Comparison of ENCODE assay signal across 15 mouse cellular contexts in the genomic region with DNA sequence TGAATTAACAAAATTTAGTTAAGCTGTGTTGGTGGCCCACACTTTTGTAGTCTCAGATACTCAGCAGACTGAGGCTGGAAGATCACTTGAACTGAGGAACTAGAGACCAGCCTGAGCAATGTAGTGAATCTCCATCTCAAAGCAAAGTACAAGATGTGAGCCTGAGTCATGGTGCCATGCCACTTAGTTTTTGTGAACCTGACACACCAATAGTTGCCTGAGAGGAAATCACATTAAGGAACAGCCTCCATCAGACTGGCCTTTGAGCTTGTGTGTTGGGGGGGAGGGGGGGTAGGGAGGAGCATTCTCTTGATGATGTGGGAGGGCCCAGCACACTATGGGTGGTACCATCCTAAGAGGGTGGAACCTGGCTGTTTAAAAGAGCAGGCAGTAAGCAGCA. TPM values are rescaled to one million over a fixed set of nuclear protein-coding genes. Genes with fewer than 3 reads are reported as not detected.
DNase-seq lines count a peak whose midpoint lies in the region; TF ChIP-seq lines count a peak whose summit lies in the region.
"Had no signal": no experiment of that assay in that cellular context is flagged by ENCODE, and none has a peak within 500 bp of the region (broad histone marks: within the 10 kb centered on the region; RNA-seq: fewer than 3 reads in every experiment).

No protein-coding gene starts in this region.

- H3K9me3 ChIP-seq in MEL (replicated peaks; ENCODE audit: insufficient read depth, low read length), result no peaks in the 10 kb centered on the region
- H3K9me3 ChIP-seq in forebrain, embryonic 10.5 days, result no peaks in the 10 kb centered on the region
- H3K9me3 ChIP-seq: embryonic facial prominence, embryonic 10.5 days; heart, embryonic 15.5 days; hindbrain, embryonic 10.5 days had no signal

- H3K79me2 ChIP-seq in MEL (ENCODE audit: control insufficient read depth, insufficient read depth, low read length, poor library complexity) (no peaks in the 10 kb centered on the region; the same call in 1 of the 2 replicates), myocyte (ENCODE audit: control insufficient read depth, insufficient read depth) (peaks cover 12% of the 10 kb centered on the region)

- no peak for DNase-seq in layer of hippocampus, adult 2 months (ENCODE audit: low spot score in 2 of 2)
- DNase-seq in layer of hippocampus, postnatal 25 days (ENCODE audit: extremely low spot score in 1 of 2, low spot score in 1 of 2), result no peak
- DNase-seq in MEL (ENCODE audit: low read depth, low spot score), result peak; percentile 24
- no peak for DNase-seq in thymus, postnatal 10 days (ENCODE audit: low spot score in 2 of 2)
- DNase-seq in forebrain, embryonic 10.5 days (ENCODE audit: extremely low spot score, low spot score), result no peak
- DNase-seq: adrenal gland, adult 8-10 months; adrenal gland, postnatal 36 days; cerebellum, adult 2 months; cerebellum, postnatal 10 days; heart, adult 2 months had no signal

- no peak for TF ChIP-seq POLR2A in MEL (IDR thresholded peaks at IDR 0.05; ENCODE audit: control insufficient read depth in 1 of 2, insufficient read depth in 1 of 2, low read depth in 1 of 2, low read length in 2 of 2, poor library complexity in 1 of 2)
- TF ChIP-seq POLR2A in myocyte (IDR thresholded peaks at IDR 0.05; ENCODE audit: insufficient read length, low read depth), result no peak

- H3K4me1 ChIP-seq in MEL (ENCODE audit: control insufficient read depth in 1 of 2, insufficient read depth in 2 of 2, low read length in 2 of 2), result peaks cover 0 to 2% of the 10 kb centered on the region in 2 experiments; a peak in 1 of 4 replicates
- peaks cover 20% of the 10 kb centered on the region for H3K4me1 ChIP-seq in forebrain, embryonic 10.5 days

- H3K36me3 ChIP-seq in MEL (ENCODE audit: control insufficient read depth in 1 of 2, insufficient read depth in 2 of 2, low read length in 2 of 2) (peaks cover 0 to 2% of the 10 kb centered on the region in 2 experiments; a peak in 1 of 4 replicates), myocyte (ENCODE audit: control insufficient read depth, insufficient read depth) (no peaks in the 10 kb centered on the region)
- no peaks in the 10 kb centered on the region for H3K36me3 ChIP-seq in forebrain, embryonic 10.5 days (replicated peaks)
- H3K36me3 ChIP-seq: embryonic facial prominence, embryonic 10.5 days; heart, embryonic 15.5 days; hindbrain, embryonic 10.5 days had no signal

- no peak overlapping the region for H3K9ac ChIP-seq in MEL (ENCODE audit: control insufficient read depth, low read depth, low read length, poor library complexity, severe bottlenecking)
- H3K9ac ChIP-seq: heart, embryonic 15.5 days had no signal

- H3K27me3 ChIP-seq in MEL (ENCODE audit: control insufficient read depth in 1 of 2, insufficient read depth in 2 of 2, low read length in 2 of 2) (peaks cover 4 to 7% of the 10 kb centered on the region in 2 experiments; a peak in 3 of 4 replicates), myocyte (ENCODE audit: control insufficient read depth, insufficient read depth, insufficient read length) (no peaks in the 10 kb centered on the region)
- H3K27me3 ChIP-seq in forebrain, embryonic 10.5 days (ENCODE audit: poor library complexity, severe bottlenecking), result no peaks in the 10 kb centered on the region
- H3K27me3 ChIP-seq: CH12.LX; heart, embryonic 15.5 days had no signal

- 0 out of 2 replicates have a peak overlapping the region, but pooled peaks have one; percentile 33 for H3K27ac ChIP-seq in layer of hippocampus, adult 2 months
- no peak overlapping the region for H3K27ac ChIP-seq in MEL (ENCODE audit: control insufficient read depth, low read depth, low read length)
- H3K27ac ChIP-seq in forebrain, embryonic 10.5 days, result no peak overlapping the region
- H3K27ac ChIP-seq: heart, adult 2 months; heart, embryonic 15.5 days had no signal

- H3K4me2 ChIP-seq in myocyte (ENCODE audit: low read depth), result no peak overlapping the region

- TF ChIP-seq CTCF in layer of hippocampus, adult 2 months (conservative IDR thresholded peaks at IDR 0.05), result no peak
- TF ChIP-seq CTCF in MEL (IDR thresholded peaks at IDR 0.05 in 2 of 3, conservative IDR thresholded peaks at IDR 0.05 in 1 of 3; ENCODE audit: control insufficient read depth in 1 of 3, insufficient read depth in 1 of 3, low read depth in 2 of 3, low read length in 3 of 3, poor library complexity in 1 of 3, severe bottlenecking in 1 of 3), result no peak

- H3K4me3 ChIP-seq in layer of hippocampus, adult 2 months, result no peak overlapping the region
- H3K4me3 ChIP-seq in MEL (ENCODE audit: control insufficient read depth in 1 of 2, insufficient read depth in 1 of 2, low read depth in 2 of 2, low read length in 2 of 2), result no peak overlapping the region
- H3K4me3 ChIP-seq in myocyte, result peak overlapping the region; percentile 43
- no peak overlapping the region for H3K4me3 ChIP-seq in forebrain, embryonic 10.5 days

- TF ChIP-seq EP300 in MEL (IDR thresholded peaks at IDR 0.05; ENCODE audit: low read depth in 1 of 2, low read length in 2 of 2), result no peak

- no peak for TF ChIP-seq RAD21 in MEL (IDR thresholded peaks at IDR 0.05; ENCODE audit: low read depth, low read length)

- no peak overlapping the region for H3ac ChIP-seq in myocyte (ENCODE audit: control insufficient read depth, insufficient read length)

TF ChIP-seq in MEL, 35 proteins besides CTCF, POLR2A, EP300 and RAD21 (continues in another document):
- no peak for TF ChIP-seq MAFK (IDR thresholded peaks at IDR 0.05; ENCODE audit: borderline replicate concordance, low read depth, low read length)
- no peak for TF ChIP-seq UBTF (IDR thresholded peaks at IDR 0.05; ENCODE audit: borderline replicate concordance, insufficient read depth, low read depth, low read length)
- no peak for TF ChIP-seq USF1 (IDR thresholded peaks at IDR 0.05; ENCODE audit: low read depth, low read length)
- TF ChIP-seq NELFE (IDR thresholded peaks at IDR 0.05; ENCODE audit: low read depth, low read length), result no peak
- TF ChIP-seq ETS1 (IDR thresholded peaks at IDR 0.05; ENCODE audit: low read depth, low read length), result no peak
- no peak for TF ChIP-seq GATA1 (IDR thresholded peaks at IDR 0.05; ENCODE audit: low read depth, low read length)
- no peak for TF ChIP-seq TCF12 (IDR thresholded peaks at IDR 0.05; ENCODE audit: low read depth, low read length)
- TF ChIP-seq E2F4 (IDR thresholded peaks at IDR 0.05; ENCODE audit: borderline replicate concordance, low read depth, low read length), result no peak
- no peak for TF ChIP-seq HCFC1 (IDR thresholded peaks at IDR 0.05; ENCODE audit: low read depth, low read length)
- TF ChIP-seq CHD2 (IDR thresholded peaks at IDR 0.05; ENCODE audit: low read length), result no peak
- TF ChIP-seq GABPA (IDR thresholded peaks at IDR 0.05; ENCODE audit: low read depth, low read length), result no peak
- no peak for TF ChIP-seq MYC (IDR thresholded peaks at IDR 0.05; ENCODE audit: low read depth, low read length)
- TF ChIP-seq MEF2A (IDR thresholded peaks at IDR 0.05; ENCODE audit: extremely low read depth, insufficient replicate concordance, low read depth, low read length, poor library complexity, severe bottlenecking), result no peak
- TF ChIP-seq POLR2AphosphoS5 (IDR thresholded peaks at IDR 0.05; ENCODE audit: borderline replicate concordance, low read depth, low read length), result no peak
- no peak for TF ChIP-seq KAT2A (conservative IDR thresholded peaks at IDR 0.05; ENCODE audit: low read depth, low read length)

TF ChIP-seq in myocyte, 11 proteins besides CTCF, POLR2A, EP300 and RAD21:
- TF ChIP-seq TCF12 (IDR thresholded peaks at IDR 0.05; ENCODE audit: insufficient read depth, poor library complexity, severe bottlenecking) (no peak), SRF (IDR thresholded peaks at IDR 0.05; ENCODE audit: control insufficient read depth, insufficient read length, low read depth) (no peak), POLR2AphosphoS2 (IDR thresholded peaks at IDR 0.05; ENCODE audit: insufficient read length, low read depth) (no peak), TCF3 (IDR thresholded peaks at IDR 0.05; ENCODE audit: insufficient read length, low read depth) (no peak), USF1 (IDR thresholded peaks at IDR 0.05; ENCODE audit: low read depth) (no peak), REST (IDR thresholded peaks at IDR 0.05; ENCODE audit: insufficient read depth, insufficient read length) (no peak), MYOG (IDR thresholded peaks at IDR 0.05; ENCODE audit: control insufficient read depth in 1 of 3, insufficient read depth in 1 of 3, insufficient read length in 2 of 3, low read depth in 2 of 3) (no peak), CEBPB (IDR thresholded peaks at IDR 0.05; ENCODE audit: insufficient read depth, poor library complexity, severe bottlenecking) (no peak), E2F4 (IDR thresholded peaks at IDR 0.05; ENCODE audit: insufficient read depth) (no peak), MYOD1 (IDR thresholded peaks at IDR 0.05; ENCODE audit: control insufficient read depth in 1 of 3, insufficient read length in 2 of 3, low read depth in 2 of 3) (no peak), MAX (IDR thresholded peaks at IDR 0.05; ENCODE audit: low read depth) (no peak)
TF ChIP-seq in myocyte: peak in this region for 0.

RNA-seq across cellular contexts. Expression of a gene that starts 1.2 kb away (rescaled TPM):
- total RNA-seq in layer of hippocampus, adult 2 months (2021), result 10 to 100 TPM; 18.3 to 18.8 TPM
- 10 to 100 TPM; 22.1 to 24.9 TPM for total RNA-seq in layer of hippocampus, postnatal 25 days (2021)
- 0.29 and 0.54 TPM in 2 replicates for total RNA-seq in MEL (2012; rRNA removed)
- polyA plus RNA-seq in MEL (2012; ENCODE audit: insufficient read depth in 1 of 2, insufficient read length in 2 of 2, low read depth in 1 of 2, low replicate concordance in 2 of 2, missing spikeins in 1 of 2) (1 to 10 TPM in 1 of 2 experiments, not detected in 1; 3.1 TPM), myocyte (2012; fragmentation: generic; extraction: Trizol) (68.7 TPM)
- polyA plus RNA-seq in forebrain, embryonic 10.5 days (2016; fragmentation: Nextera tagmentation; extraction: Ambion mirVana), result 29.9 and 31.1 TPM in 2 replicates

RNA-seq across cellular contexts. Expression of a gene that starts 56.0 kb away (rescaled TPM):
- total RNA-seq in layer of hippocampus, adult 2 months (2021), result 10 to 100 TPM; 17.5 to 18.8 TPM
- total RNA-seq in layer of hippocampus, postnatal 25 days (2021), result 10 to 100 TPM; 20.3 to 22.6 TPM
- total RNA-seq in MEL (2012; rRNA removed), result 14.2 and 14.3 TPM in 2 replicates
- polyA plus RNA-seq in MEL (2012; ENCODE audit: insufficient read depth in 1 of 2, insufficient read length in 2 of 2, low read depth in 1 of 2, low replicate concordance in 2 of 2, missing spikeins in 1 of 2), result 10 to 100 TPM in 1 of 2 experiments, not detected in 1; 20.2 TPM
- polyA plus RNA-seq in myocyte (2012; fragmentation: generic; extraction: Trizol), result 24.8 TPM
- polyA plus RNA-seq in forebrain, embryonic 10.5 days (2016; fragmentation: Nextera tagmentation; extraction: Ambion mirVana), result 19.3 and 21.1 TPM in 2 replicates

Comparison
In these comparisons a context has a peak if more than half of its experiments do, and no peak if none do; other contexts are left out.
1. RNA of a gene that starts 1.2 kb away (total RNA-seq): 22.1 to 24.9 TPM in layer of hippocampus, postnatal 25 days and 18.3 to 18.8 TPM in layer of hippocampus, adult 2 months; 0.29 to 0.54 TPM in MEL; every median in the first group is over 10 times any median in the second.